Mouse (Mus musculus) frontal cortex, postnatal 14 days (tissue): ENCODE results near the gene Lix1l.

Experiments used
- DNase-seq, 2 experiments: peaks; one replicate each; pipeline ENCODE4 v3.0.0; 2022; ENCODE audit warnings: low spot score in 2 of 2

Lix1l gene

GRCm38 (mm10) chr3:96673514-96673913 is 72.6 kb downstream of the Lix1l start:
- no peak for DNase-seq

- DNase-seq = no peak
These were observed 73.5 kb downstream of the Lix1l start for GRCm38 (mm10) chr3:96674442-96674841.

- DNase-seq = no peak
These were observed 74.2 kb downstream of the Lix1l start for GRCm38 (mm10) chr3:96675171-96675570.

- no peak for DNase-seq
These were observed 74.7 kb downstream of the Lix1l start for GRCm38 (mm10) chr3:96675690-96676089.
